Mouse (Mus musculus): ENCODE measurements around the gene Strn3.
A peak's percentile ranks its signal among the peaks of the same experiment; 100 is the strongest.

Strn3 gene

DNA sequence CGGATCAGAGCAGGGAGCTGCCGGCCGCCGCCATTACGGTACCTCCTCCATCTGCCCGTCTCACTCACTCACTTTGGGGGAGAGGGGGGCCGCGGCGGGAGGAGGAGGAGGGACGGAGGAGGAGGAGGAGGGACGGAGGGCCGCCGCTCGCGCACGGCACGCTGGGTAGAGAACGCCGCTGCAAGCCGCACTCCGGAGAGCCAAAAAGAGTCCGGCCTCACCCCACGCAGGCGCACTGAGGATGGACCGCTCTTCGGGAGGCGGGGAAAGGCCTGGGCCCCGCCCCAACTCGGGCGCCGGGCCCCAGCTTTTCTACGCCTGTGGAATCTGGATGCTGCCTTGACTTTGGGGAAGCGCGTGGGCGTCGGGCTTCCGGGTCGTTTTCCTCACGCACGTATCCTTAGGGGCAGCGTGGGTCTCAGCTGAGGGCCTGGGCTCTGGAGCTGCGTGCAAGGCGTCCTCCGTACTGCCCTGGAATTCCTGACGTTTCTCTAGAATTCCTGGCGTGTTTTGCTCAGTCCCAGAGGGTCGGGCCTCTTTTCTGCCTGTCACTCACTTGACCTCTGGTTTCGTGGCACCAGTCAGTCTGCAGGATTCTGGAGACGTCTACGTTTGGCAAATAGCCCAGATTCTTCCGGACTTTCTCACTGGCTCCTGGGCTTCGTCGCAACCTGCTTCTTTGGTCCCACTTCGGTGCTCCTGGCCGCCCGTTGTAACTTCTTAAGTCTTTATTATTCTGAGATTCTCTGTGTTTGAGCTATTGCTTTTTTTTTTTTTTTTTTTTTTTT is at the start of gene Strn3:
Strn3 (minus strand) TSS at position 53 of the 788 bp plus-strand sequence.
- DNase-seq (ENCODE audit: low read depth) = peak; percentile 97

DNA sequence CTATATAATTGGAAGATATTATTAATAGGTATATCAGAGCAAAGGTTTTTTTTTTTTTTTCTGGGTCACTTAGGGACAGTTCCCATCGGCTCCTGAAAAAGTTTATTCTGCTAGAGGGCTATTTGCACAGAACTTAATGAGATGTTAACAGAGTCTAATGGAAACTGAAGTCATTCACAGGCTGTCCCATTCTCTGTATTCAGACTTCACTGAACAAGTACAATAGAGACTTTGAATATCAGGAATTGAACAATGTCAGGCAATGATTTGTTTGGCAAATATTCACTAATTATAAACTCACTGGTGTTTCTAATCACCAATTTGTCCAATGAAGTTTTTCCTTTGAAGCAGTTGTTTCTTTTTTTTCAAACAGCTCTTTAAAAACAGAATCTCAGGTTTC is 45.1 kb upstream of the Strn3 start:
- DNase-seq (ENCODE audit: low read depth) = no peak

DNA sequence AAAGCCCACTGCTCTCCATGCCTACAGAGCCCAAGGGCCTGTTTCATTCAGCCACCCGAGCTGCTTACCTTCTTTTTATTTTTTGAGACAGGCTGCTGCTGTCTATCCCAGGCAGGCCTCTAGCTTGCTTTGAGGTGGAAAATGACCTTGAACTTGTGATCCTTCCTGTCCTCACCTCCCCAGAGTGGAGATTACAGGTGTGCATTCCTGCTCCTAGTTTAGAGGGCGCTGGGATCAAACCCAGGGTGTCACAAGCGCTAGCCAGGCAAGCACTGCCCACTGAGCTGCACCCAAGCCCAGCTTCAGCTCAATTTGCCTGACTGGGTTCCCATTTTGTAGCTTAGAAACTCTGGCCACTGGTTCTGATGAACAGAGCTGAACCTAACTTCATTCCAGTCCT is 44.7 kb upstream of the Strn3 start:
- no peak for DNase-seq (ENCODE audit: low read depth)

DNA sequence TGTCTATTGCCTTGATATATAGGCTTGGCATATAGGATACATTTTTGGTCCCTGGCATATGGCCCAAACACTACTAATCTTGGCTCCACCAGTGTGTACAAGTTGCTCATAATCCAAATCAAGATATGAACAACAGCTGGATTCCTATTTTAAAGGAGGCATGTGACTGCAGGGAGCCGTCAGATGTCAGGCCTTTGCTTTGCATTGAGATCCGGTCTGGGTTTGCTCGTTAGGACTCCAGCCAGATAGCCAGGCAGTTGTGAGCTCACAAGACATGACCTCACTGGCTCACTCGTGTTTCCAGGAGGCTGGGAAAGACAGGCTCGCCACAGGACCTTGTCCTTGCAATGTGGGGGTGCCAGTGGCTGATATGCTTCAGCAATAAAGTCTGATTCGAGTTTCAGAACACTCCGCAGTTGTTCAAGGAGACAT is 44.2 kb upstream of the Strn3 start:
- no peak for DNase-seq (ENCODE audit: low read depth)

DNA sequence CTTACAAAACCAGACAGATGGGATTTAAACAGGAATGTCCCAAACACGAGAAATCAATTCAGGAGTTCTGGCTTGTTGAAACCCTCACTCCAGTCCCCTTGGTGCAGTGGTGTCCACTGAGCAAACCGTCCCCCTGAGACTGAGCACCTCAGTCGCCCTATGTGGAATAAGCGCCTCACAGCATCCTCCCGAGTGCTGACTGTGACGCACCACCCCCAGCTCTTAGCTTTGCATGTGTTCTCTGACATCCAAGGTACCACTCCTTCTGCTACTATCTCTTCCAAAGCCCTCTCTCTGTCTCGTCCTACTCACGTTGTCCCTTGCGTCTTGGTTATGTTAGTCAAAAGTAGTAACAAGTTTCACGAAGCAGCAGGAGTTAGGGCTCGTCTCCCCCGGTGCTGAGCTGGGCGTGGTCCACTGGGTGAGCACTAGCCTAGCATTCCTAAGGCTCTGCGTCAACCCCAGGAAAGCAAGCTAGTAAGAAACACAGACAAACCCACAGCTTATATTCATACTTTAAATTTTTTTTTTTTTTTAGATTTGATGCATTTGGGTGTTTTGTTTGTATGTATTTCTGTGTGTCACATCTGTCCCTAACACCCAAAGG is 43.0 kb upstream of the Strn3 start:
- DNase-seq (ENCODE audit: low read depth) = no peak

DNA sequence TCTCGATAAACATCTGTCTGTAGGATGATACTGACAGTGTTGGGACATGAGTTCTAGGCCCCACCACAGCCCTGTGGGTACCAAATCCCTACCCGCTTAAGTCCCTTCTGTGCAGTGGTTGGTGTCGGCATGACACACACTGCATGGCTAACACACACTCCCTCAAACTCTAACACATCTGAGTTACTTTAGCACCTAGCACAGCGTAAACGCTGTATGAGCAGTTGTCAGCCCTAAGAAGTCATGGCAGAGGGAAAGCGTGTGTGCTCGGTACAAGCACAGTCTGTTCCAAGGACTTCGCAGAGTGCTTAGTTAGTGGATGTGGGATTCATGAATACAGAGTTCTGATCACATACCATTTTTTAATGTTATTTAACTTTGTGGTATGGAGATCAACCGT is 38.1 kb upstream of the Strn3 start:
- no peak for DNase-seq (ENCODE audit: low read depth)

DNA sequence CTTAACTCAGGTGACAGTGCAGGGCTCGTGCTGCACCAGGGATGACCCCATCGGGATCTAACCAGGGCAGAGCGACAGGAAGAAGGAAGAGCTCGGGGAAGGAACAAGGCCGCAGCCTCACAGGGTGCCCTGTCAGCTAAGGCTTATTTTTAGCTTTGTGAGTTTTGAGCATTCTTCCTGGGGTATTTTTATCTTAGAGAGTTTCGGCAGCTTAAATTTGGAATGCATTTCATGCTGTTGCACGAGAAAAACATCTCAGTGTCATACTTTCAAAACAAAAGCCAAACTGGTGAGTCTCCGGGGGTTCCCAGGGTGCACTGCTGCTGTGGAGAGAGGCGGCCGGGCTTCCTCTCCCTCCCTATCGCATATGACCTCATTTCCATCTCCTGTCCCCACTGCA is 37.4 kb upstream of the Strn3 start:
- DNase-seq (ENCODE audit: low read depth) = no peak

DNA sequence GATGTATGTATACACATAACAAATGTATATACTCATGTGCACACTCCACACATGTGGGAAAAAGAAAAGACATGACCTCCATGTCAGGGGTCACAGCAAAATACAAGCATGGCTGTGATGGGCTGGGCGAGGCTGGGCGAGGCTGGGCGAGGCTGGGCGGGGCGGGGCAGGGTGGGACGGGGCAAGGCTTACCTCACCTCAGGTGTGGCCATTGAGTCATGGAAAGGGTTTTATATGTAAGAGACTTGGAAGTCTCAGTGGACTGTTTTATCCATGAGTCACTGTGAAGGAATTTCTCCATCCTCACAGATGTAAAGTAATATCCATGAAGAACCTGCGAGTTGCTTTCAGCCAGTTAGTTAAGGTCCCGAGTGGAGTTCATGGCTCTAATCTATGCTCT is 30.1 kb upstream of the Strn3 start:
- DNase-seq (ENCODE audit: low read depth) = no peak

DNA sequence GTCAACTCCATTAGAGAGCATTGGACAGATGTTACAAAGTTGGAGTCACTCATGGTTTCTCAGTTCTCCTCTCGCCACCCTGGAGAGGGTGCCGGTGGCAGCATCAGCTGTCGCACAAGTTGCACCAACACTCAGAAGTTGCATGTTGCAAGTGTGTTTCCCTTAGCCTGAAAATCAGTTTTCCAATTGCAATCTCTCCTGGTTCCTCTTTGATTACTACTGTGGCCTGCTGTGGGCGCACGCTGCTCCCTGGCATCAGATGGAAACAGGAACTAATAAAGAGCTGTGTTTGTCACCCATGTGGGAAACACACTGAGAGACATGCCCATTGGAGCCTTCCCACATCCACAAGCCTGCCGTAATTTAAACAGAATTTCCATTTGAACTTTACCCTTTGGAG is 26.9 kb upstream of the Strn3 start:
- no peak for DNase-seq (ENCODE audit: low read depth)

DNA sequence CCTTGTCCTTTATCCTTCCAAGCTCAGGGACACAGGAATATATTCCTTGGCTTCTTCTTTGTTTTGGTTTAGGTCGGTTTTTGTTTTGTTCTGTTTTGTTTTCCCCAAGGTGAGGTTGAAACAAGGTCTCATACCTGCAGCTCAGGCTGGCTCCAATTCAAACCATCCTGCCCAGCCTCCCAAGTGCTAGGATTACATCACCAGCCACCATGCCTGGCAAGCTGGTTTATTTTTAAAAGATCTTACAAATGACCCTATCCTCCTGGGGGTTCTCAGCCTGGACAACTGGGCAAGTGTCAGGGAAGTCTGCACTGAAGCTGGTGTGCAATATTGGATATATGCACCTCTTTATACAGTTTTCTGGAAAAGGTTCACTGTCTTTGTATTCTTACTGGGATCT is 21.0 kb upstream of the Strn3 start:
- DNase-seq (ENCODE audit: low read depth) = no peak

DNA sequence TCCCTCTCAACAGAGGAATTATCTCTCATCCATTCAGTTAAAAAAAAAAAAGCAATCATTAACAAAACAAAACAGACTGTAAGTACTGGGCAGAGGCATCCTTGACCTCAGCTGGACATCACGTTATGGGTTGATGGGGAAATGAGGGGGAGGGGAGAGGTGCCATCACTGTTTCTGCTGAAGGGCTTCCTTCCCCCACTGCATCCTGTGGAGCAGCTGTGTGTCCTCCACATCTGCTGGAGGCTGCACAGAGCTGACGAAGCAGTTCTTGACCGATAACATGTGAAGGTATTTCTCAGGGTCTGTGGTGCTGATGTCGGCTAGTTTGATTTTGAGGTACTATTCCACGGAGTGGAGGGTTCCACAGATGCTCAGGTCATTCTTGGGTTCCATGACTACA is 18.5 kb upstream of the Strn3 start:
- no peak for DNase-seq (ENCODE audit: low read depth)

DNA sequence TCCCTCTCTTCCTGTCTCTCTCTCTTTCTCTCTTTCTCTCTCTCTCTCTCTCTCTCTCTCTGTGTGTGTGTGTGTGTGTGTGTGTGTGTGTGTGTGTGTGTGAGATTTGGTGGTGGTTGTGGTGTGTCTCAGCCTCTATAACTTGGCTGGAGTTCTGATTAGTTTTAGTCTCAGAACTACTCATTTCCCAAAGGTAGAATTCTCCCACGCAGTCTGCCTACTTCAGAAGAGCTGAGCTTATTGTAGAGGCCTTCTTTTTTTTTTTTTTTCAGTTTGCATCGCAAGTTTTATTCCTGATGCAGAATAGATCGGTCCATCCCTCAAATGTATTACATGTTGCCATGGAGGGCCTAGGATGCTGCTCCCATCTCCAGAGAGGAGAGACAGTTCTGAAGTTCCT is 18.0 kb upstream of the Strn3 start:
- DNase-seq (ENCODE audit: low read depth) = no peak

DNA sequence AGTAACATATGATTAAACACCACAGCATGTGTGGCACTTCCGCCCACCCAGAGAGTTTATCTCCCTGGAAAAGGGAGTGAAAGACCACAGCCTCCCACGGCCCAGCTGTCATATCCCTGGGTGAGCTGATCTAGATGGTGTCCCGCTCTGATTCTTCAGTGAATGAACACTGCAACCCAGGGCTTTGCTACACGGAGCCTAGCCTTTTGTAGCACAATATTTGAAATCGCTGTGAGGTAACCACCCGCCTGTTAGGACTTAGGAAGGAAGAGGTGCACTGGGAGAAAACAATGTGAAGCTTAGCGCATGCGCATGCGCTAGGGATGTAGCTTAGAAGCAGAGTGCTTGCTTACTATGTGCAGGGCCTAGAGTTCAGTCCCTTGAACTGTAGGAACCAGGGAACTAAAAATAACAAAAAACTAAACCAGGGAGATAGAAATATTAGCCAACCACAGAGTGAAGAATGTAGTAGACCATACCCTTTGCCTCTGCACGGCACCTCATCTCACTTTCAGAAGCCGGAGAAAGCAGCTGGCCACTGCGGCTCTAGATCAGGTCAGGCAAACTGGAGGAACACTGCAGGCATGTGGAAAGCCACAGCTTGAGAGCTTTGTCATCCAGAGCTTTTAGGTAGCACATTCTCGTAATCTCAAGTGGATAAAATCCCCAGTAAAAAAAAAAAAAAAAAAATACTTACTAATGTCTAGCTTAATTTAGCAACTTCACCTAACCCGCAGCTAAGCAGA is 17.4 kb upstream of the Strn3 start:
- DNase-seq (ENCODE audit: low read depth) = no peak

DNA sequence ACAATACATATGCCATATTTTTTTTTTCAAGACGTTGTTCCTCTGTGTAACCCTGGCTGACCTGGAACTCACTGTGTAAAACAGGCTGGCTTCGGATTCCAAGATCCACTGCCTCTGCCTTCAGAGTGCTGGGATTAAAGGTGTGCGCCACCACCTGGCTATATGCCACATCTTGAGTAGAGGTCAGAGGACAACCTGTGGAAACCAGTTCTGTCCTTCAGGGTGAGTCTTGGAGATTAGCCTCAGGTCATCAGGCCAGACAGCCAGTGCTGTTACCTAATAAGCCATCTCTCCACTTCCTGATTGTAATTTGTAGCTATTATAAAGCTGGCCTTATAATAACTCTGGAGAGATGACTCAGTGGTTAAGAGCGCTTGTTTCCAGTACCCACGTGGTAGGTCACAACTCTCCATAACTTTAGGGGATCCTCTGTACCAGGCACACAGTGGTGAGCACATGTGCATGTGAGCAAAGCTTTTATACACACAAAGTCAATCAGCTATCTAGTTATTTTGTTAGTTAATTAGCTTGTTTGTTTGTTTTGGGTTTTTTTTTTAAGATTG is 15.1 kb upstream of the Strn3 start:
- no peak for DNase-seq (ENCODE audit: low read depth)

DNA sequence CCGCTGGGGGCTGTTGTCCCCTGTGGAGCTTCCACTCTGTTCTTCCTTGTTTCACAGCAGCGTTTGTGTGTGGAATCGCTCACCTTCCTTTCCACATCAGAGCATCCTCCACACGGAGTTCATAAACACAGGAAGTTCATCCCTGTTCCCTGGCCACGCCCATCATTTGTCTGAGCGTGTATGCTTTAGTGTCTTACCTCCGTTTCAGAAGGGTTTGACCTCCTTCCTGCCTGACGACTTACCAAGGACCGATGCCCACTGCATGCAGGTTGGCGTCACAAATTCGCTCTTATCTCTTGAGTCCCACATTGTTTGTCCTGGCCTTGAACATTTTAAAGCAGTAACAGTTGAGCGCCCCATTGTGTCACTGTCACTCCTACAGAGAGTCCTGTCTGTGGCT is 14.1 kb upstream of the Strn3 start:
- no peak for DNase-seq (ENCODE audit: low read depth)

DNA sequence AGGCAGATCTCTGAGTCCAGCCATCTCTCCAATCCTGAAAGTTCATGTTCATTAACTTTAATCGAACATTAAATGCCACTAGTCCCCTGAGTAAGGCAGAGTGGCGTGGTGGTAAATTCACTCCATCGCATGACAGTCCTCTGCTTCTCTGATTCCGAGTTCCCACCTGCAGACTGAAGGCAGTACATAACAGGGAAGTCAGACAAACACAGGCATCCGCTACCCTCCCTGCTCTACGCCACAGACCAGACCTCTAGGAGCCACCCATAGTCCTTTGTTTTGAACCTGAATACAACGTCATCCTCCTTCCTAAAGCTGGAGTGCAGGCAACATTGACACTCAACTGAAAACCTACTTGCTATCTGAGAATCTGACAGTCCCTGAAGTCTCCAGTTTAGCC is 12.9 kb upstream of the Strn3 start:
- no peak for DNase-seq (ENCODE audit: low read depth)

DNA sequence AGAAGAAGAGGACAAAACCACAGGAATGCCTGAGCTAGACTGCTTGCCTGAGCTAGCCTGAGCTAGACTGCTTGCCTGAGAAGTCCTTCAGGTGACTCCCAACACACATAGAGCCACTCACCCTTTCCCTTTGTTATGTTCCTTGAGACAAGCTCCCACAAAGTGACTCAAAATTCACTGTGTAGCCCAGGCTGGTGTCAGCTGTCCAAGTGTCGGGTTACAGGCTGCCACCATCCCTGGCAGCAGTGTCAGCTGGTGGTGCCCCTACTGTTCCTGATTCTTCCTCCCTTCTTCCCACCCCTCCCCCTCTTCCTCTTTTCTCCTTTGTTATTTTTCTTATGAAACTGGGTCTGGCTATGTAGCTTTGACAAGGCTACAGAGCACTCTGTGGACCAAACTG is 12.2 kb upstream of the Strn3 start:
- no peak for DNase-seq (ENCODE audit: low read depth)

DNA sequence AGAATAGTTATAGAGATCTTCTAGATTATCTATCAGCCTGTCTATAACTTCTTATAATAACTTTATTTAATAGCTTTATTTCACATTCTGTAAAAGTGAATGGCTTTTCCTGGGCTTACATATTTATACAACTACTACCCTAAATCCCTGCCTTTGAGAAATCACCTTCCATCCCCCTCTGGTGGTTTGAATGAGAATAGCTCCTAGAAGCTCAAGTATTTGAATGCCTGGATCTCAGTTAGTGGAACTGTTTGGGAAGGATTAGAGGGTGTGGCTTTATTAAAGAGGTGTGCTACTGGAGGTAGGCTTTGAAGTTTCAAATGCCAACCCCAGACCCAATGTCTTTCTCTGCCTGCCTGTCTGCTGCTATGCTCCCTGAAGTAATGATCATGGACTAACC is 10.0 kb upstream of the Strn3 start:
- DNase-seq (ENCODE audit: low read depth) = peak; percentile 54

DNA sequence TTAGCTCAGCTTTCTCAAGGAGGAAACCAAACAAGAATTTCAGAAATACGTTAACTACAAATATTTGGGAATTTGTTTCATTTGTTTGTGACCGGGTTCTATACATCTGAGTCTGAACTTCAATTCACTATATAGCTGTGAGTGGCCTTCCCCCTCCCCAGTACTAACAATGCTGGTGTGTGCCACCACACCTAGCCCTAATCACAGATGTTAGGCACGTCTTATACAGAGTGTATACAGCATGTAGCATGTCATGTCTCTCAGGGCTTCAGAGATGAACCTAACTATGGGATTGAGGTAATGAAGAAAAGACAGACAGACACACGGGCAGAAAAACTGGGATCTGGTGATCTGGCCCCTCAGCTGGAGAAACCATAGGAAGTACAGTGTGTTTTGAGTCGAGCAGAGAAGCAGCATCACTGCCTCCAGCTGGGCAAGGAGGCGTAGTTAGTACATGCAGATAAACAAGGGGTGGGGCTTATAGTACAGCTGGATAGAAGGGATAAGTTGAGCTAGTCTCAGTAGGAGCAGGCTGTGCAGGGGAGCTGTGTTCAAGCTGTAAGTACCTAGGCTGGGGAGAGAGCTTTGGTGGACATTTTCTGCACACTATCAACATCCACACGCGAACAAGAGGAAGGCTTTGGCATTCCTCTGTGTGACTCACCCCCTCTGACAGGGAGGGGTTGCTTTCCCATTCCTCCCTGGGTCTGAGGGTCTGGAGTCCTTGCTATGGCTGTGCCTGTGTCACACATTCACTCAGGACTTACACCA is 8.1 kb upstream of the Strn3 start:
- DNase-seq (ENCODE audit: low read depth) = no peak

DNA sequence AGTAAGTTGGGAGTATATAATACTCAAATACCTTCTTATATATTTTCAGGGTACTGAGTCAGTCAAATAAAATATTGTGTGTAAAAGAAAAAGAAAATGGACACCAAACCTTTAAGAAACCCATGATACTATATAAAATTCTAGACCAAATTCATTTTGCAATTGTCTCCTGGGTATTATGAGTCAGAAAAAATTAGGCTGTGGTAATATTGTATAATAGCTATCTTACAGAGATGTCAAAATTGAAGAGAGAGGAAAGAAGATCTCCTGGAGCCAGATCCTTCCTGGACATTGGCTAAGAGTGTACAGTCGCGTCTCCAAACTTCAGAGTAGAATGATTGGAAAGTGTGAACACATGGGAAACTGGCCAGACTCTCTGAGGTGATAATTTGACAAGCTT is 4.5 kb upstream of the Strn3 start:
- DNase-seq (ENCODE audit: low read depth) = no peak

DNA sequence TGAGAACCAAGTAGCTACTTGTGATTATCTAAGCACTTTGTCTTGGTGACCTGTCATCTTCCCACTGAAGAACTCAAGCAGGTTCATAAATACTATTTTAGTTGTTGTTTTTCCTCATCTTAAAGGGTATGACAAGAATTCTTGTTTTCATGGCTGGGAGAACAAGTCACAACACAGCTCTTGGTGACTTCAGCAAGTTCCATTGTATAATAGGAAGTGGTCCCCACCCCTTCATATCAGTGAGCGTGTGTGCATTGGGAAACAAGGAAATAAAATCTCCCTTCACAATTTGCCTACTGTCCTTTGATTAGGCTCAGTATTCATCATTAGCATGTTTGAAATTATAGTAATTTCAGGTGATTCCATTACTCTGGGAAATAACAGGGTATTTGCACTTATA is 3.3 kb upstream of the Strn3 start:
- no peak for DNase-seq (ENCODE audit: low read depth)

DNA sequence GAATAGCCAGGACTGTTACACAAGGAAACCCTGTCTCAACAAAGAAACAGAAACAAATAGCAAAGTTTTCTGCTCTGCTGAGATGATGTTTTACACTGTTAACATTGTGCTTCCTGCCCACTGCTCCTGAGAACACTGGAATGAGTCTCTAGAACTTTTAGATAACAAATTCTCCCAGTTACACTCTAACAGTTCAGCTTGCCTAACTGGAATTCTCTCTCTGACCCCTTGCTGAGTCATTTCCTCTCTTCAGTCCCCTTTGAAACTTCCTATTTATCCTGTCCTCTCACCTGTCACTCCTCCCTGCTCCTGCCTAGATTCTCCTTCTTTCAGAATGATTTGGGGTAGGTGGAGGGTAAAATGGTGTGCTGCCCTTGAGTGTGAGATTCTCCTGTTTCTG is 2.4 kb upstream of the Strn3 start:
- DNase-seq (ENCODE audit: low read depth) = no peak
